In genomic region chr3:58163806-58164205, GRCm38 (mm10) we compare ENCODE assay signal across 8 mouse cellular contexts.
DNase-seq lines count a peak whose midpoint lies in the region; ATAC-seq lines count a peak whose summit lies in the region.

No protein-coding gene starts in this region.

- no peak overlapping the region for H3K9ac ChIP-seq in intestine, embryonic 16.5 days (ENCODE audit: low read depth, low read length)

- intact Hi-C loops in left cerebral cortex, postnatal 14 days (cut with DNase I), result loop anchor here (2.0 kb wide), 2 partner anchors 251 to 327 kb away; partner anchors contain the start of gene Tsc22d2

- peak; percentile 57 for ATAC-seq in intestine, embryonic 16.5 days
- no peak for ATAC-seq in erythroblast, adult 5-6 weeks (replicated peaks; ENCODE audit: low FRiP score, poor library complexity, severe bottlenecking)

- WGBS in intestine, embryonic 16.5 days, result 10% methylated on average over 10 of the region's 10 CpGs

- H3K9me3 ChIP-seq in intestine, embryonic 16.5 days (ENCODE audit: control insufficient read depth, low read length), result no peaks in the 10 kb centered on the region

- no peak overlapping the region for H3K4me3 ChIP-seq in intestine, embryonic 16.5 days (ENCODE audit: low read length)

- H3K36me3 ChIP-seq in intestine, embryonic 16.5 days (ENCODE audit: control insufficient read depth, insufficient read depth, low read length), result no peaks in the 10 kb centered on the region

- no peak overlapping the region for H3K4me2 ChIP-seq in intestine, embryonic 16.5 days (ENCODE audit: low read depth, low read length)

- no peaks in the 10 kb centered on the region for H3K27me3 ChIP-seq in intestine, embryonic 16.5 days (replicated peaks; ENCODE audit: control insufficient read depth, insufficient read depth, low read length)

- H3K4me1 ChIP-seq in intestine, embryonic 16.5 days (ENCODE audit: control insufficient read depth, insufficient read depth, low read length), result peaks cover 8% of the 10 kb centered on the region; the same call in 1 of the 2 replicates

- H3K27ac ChIP-seq in intestine, embryonic 16.5 days (ENCODE audit: low read length), result no peak overlapping the region

- DNase-seq in adrenal gland, adult 18-20 months (ENCODE audit: low spot score in 2 of 2), result peak; percentile 63 to 64
- DNase-seq in cerebellum, postnatal 36 days, result peak; percentile 48 to 62
- DNase-seq in gastrocnemius, postnatal 25 days, result peak; percentile 48
- DNase-seq in left cerebral cortex, postnatal 14 days (ENCODE audit: low spot score in 2 of 2), result peak; percentile 78 to 82
- DNase-seq in mesoderm, embryonic 11.5 days (ENCODE audit: low read depth, low spot score), result peak; percentile 92
- DNase-seq in right cerebral cortex, postnatal 36 days (ENCODE audit: low spot score in 2 of 2), result peak; percentile 34 to 40

Comparison
In these comparisons a context has a peak if more than half of its experiments do, and no peak if none do; other contexts are left out.
1. DNase-seq: peak in every context shown above with its lines; median percentile 92 in mesoderm, embryonic 11.5 days; 80 in left cerebral cortex, postnatal 14 days; 64 in adrenal gland, adult 18-20 months; 55 in cerebellum, postnatal 36 days; 48 in gastrocnemius, postnatal 25 days; 37 in right cerebral cortex, postnatal 36 days.